Mouse (Mus musculus) bone marrow macrophage, adult 2 months (primary cell): ENCODE measurements around the gene Akap7. TPM values are rescaled to one million over a fixed set of nuclear protein-coding genes. Genes with fewer than 3 reads are reported as not detected.
A peak's percentile ranks its signal among the peaks of the same experiment; 100 is the strongest.

ENCODE experiments used
- H3K27ac ChIP-seq: 2 replicates; pipeline ENCODE4 v1.5.1; 2012; ENCODE audit warnings: low read depth, low read length; ENCODE audit not compliant: insufficient read depth
- H3K4me1 ChIP-seq: 2 replicates; pipeline ENCODE4 v1.6.1; 2012; ENCODE audit warnings: low read length; ENCODE audit not compliant: control insufficient read depth, insufficient read depth
- H3K4me3 ChIP-seq: 2 replicates; pipeline ENCODE4 v1.5.1; 2012; ENCODE audit warnings: mild to moderate bottlenecking, low read length, moderate library complexity; ENCODE audit not compliant: insufficient read depth
- CTCF ChIP-seq: IDR thresholded peaks from 2 replicates; pipeline ENCODE4 v1.5.1; 2012; ENCODE audit warnings: low read depth, mild to moderate bottlenecking, low read length, moderate library complexity
- POLR2A ChIP-seq: IDR thresholded peaks from 2 replicates; pipeline ENCODE4 v1.6.1; 2012; ENCODE audit warnings: mild to moderate bottlenecking, low read depth, low read length, borderline replicate concordance
- polyA plus RNA-seq: library from polyadenylated mRNA; stranded (reverse); fragments of >200 nt; gene quantifications from 2 replicates; pipeline ENCODE4 v1.2.4, GENCODE M21; 2012; ENCODE audit not compliant: missing spikeins, insufficient read depth, insufficient read length

The Akap7 gene
- polyA plus RNA-seq, 1 experiment = 26.0 TPM

GRCm38 (mm10) chr10:25145851-25146250 lies 161.8 kb downstream of the Akap7 start:
- H3K4me1 ChIP-seq = no peaks in the 10 kb centered on the region
- no peak overlapping the region for H3K27ac ChIP-seq
- TF ChIP-seq POLR2A = no peak
- TF ChIP-seq CTCF = no peak
- no peak overlapping the region for H3K4me3 ChIP-seq

GRCm38 (mm10) chr10:25144787-25145761 lies 162.6 kb downstream of the Akap7 start:
- no peaks in the 10 kb centered on the region for H3K4me1 ChIP-seq
- H3K27ac ChIP-seq = no peak overlapping the region
- no peak overlapping the region for H3K4me3 ChIP-seq
- no peak for TF ChIP-seq POLR2A
- TF ChIP-seq CTCF = no peak

GRCm38 (mm10) chr10:25141781-25142180 lies 165.9 kb downstream of the Akap7 start:
- TF ChIP-seq POLR2A = no peak
- no peak for TF ChIP-seq CTCF
- no peak overlapping the region for H3K4me3 ChIP-seq
- H3K4me1 ChIP-seq = no peaks in the 10 kb centered on the region
- H3K27ac ChIP-seq = no peak overlapping the region

- H3K27ac ChIP-seq = no peak overlapping the region
These were observed 167.4 kb downstream of the Akap7 start for GRCm38 (mm10) chr10:25140155-25140755.

GRCm38 (mm10) chr10:25133581-25133980 lies 174.1 kb downstream of the Akap7 start:
- Histone ChIP-seq H3K27ac (no peak overlapping the region), H3K4me3 (no peak overlapping the region), H3K4me1 (peaks cover 4% of the 10 kb centered on the region)
- no peak for TF ChIP-seq CTCF
- no peak for TF ChIP-seq POLR2A

More at GRCm38 (mm10) chr10:25140155-25140755, 167.4 kb downstream of the Akap7 start:
- no peak for TF ChIP-seq CTCF
- no peak for TF ChIP-seq POLR2A
- Histone ChIP-seq H3K4me3 (no peak overlapping the region), H3K4me1 (no peaks in the 10 kb centered on the region)

GRCm38 (mm10) chr10:25128455-25128863 lies 179.2 kb downstream of the Akap7 start:
- TF ChIP-seq POLR2A (no peak), CTCF (no peak)
- peaks cover 14% of the 10 kb centered on the region for H3K4me1 ChIP-seq
- H3K27ac ChIP-seq = peak overlapping the region; percentile 32; the same call in 1 of the 2 replicates
- peak overlapping the region; percentile 23 for H3K4me3 ChIP-seq

GRCm38 (mm10) chr10:25126035-25126434 lies 181.6 kb downstream of the Akap7 start:
- H3K27ac ChIP-seq = no peak overlapping the region
- no peak overlapping the region for H3K4me3 ChIP-seq
- TF ChIP-seq POLR2A (no peak), CTCF (no peak)
- H3K4me1 ChIP-seq = peaks cover 14% of the 10 kb centered on the region

GRCm38 (mm10) chr10:25120871-25121554 lies 186.7 kb downstream of the Akap7 start:
- TF ChIP-seq POLR2A (no peak), CTCF (no peak)
- Histone ChIP-seq H3K27ac (no peak overlapping the region), H3K4me1 (peaks cover 6% of the 10 kb centered on the region), H3K4me3 (no peak overlapping the region)

Other genes starting within 250 kb of the Akap7 start
- gene Epb41l2, start 51.9 kb upstream of the Akap7 start, polyA plus RNA-seq = 97.2 and 103 TPM in 2 replicates
- gene Smlr1, start 228.4 kb upstream of the Akap7 start, polyA plus RNA-seq = not detected in 2 replicates